Mouse (Mus musculus): ENCODE measurements around the gene Gm9887. TPM values are rescaled to one million over a fixed set of nuclear protein-coding genes. Genes with fewer than 3 reads are reported as not detected.
"Not testable (repeated sequence)": the region's sequence is repeated elsewhere in the genome, so short reads cannot be mapped to it uniquely, and the experiment has no call there.

The Gm9887 gene
- polyA plus RNA-seq, 1 experiment from 2014 or later, result 1.9 TPM

GRCm38 (mm10) chr12:69384606-69385005 lies 12.3 kb upstream of the Gm9887 start:
- Histone ChIP-seq H3K27me3 (no peaks in the 10 kb centered on the region), H3K4me2 (no peak overlapping the region), H3K9me3 (no peaks in the 10 kb centered on the region), H3K36me3 (no peaks in the 10 kb centered on the region), H3K27ac (no peak overlapping the region), H3K9ac (no peak overlapping the region), H3K4me1 (no peaks in the 10 kb centered on the region), H3K4me3 (no peak overlapping the region)
- WGBS, result 76% methylated on average over 5 of the region's 5 CpGs
- ATAC-seq (ENCODE audit: borderline replicate concordance, extremely low read depth, low FRiP score, low TSS enrichment), result no peak

DNA sequence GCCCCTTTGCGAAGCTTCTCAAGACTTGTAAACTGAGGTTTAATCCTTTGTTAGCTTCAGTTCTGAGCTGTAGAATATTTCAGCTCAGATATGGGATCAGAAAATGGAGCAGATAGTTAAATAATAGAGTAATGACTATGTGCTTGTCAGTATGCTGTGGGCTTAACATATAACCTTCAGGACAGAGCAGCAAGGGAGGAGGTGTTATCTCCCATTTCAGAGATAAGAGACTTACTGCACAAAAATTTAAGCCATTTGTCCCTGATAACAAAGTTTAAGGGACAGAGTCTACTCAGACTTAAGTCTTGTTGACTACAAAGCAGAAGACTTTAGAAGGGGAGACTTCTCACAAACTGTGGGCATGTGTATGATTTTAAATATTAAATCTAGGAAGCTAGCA lies 10.6 kb upstream of the Gm9887 start:
- H3K9ac ChIP-seq, result no peak overlapping the region
- no peak overlapping the region for H3K4me3 ChIP-seq
- H3K4me2 ChIP-seq, result no peak overlapping the region
- 86% methylated on average over 1 of the region's 1 CpGs for WGBS
- H3K4me1 ChIP-seq, result peaks cover 3% of the 10 kb centered on the region; the same call in 1 of the 2 replicates
- no peaks in the 10 kb centered on the region for H3K36me3 ChIP-seq
- no peak for ATAC-seq (ENCODE audit: borderline replicate concordance, extremely low read depth, low FRiP score, low TSS enrichment)
- H3K9me3 ChIP-seq, result no peaks in the 10 kb centered on the region
- H3K27me3 ChIP-seq, result no peaks in the 10 kb centered on the region
- H3K27ac ChIP-seq, result no peak overlapping the region

GRCm38 (mm10) chr12:69378558-69379454 lies 6.5 kb upstream of the Gm9887 start:
- H3K4me3 ChIP-seq, result no peak overlapping the region
- no peak overlapping the region for H3K9ac ChIP-seq
- 81% methylated on average over 11 of the region's 11 CpGs for WGBS
- H3K4me1 ChIP-seq, result peaks cover 19% of the 10 kb centered on the region
- H3K4me2 ChIP-seq, result no peak overlapping the region
- H3K27ac ChIP-seq, result no peak overlapping the region
- H3K27me3 ChIP-seq, result no peaks in the 10 kb centered on the region
- H3K36me3 ChIP-seq, result peaks cover 2% of the 10 kb centered on the region
- ATAC-seq (ENCODE audit: borderline replicate concordance, extremely low read depth, low FRiP score, low TSS enrichment), result no peak
- H3K9me3 ChIP-seq, result no peaks in the 10 kb centered on the region

GRCm38 (mm10) chr12:69377636-69378035 lies 5.4 kb upstream of the Gm9887 start:
- H3K4me3 ChIP-seq; H3K4me2 ChIP-seq; ATAC-seq (ENCODE audit: borderline replicate concordance, extremely low read depth, low FRiP score, low TSS enrichment); H3K9ac ChIP-seq; H3K27ac ChIP-seq; H3K27me3 ChIP-seq; H3K9me3 ChIP-seq: not testable (repeated sequence)
- Histone ChIP-seq H3K4me1 (peaks cover 24% of the 10 kb centered on the region), H3K36me3 (peaks cover 11% of the 10 kb centered on the region)
- WGBS, result 93% methylated on average over 6 of the region's 6 CpGs

- H3K4me3 ChIP-seq, result no peak overlapping the region
- H3K27ac ChIP-seq, result no peak overlapping the region
- no peak overlapping the region for H3K4me2 ChIP-seq
- H3K4me1 ChIP-seq, result peaks cover 24% of the 10 kb centered on the region
- ATAC-seq (ENCODE audit: borderline replicate concordance, extremely low read depth, low FRiP score, low TSS enrichment), result no peak
- WGBS, result 66% methylated on average over 1 of the region's 1 CpGs
- no peaks in the 10 kb centered on the region for H3K27me3 ChIP-seq
- H3K9ac ChIP-seq, result no peak overlapping the region
- H3K9me3 ChIP-seq, result no peaks in the 10 kb centered on the region
- H3K36me3 ChIP-seq, result peaks cover 11% of the 10 kb centered on the region
These were observed 4.9 kb upstream of the Gm9887 start for GRCm38 (mm10) chr12:69377188-69377587.

GRCm38 (mm10) chr12:69376132-69376531 lies 3.9 kb upstream of the Gm9887 start:
- 66% methylated on average over 2 of the region's 2 CpGs for WGBS

GRCm38 (mm10) chr12:69373850-69374766 lies 1.9 kb upstream of the Gm9887 start:
- H3K36me3 ChIP-seq, result peaks cover 11% of the 10 kb centered on the region
- peak overlapping the region; percentile 99 for H3K9ac ChIP-seq
- no peaks in the 10 kb centered on the region for H3K9me3 ChIP-seq
- ATAC-seq (ENCODE audit: borderline replicate concordance, extremely low read depth, low FRiP score, low TSS enrichment), result no peak
- 26% methylated on average over 11 of the region's 11 CpGs for WGBS
- peaks cover 28% of the 10 kb centered on the region for H3K4me1 ChIP-seq
- no peak overlapping the region for H3K27ac ChIP-seq
- peak overlapping the region; percentile 97 for H3K4me3 ChIP-seq
- peak overlapping the region; percentile 86 for H3K4me2 ChIP-seq
- H3K27me3 ChIP-seq, result no peaks in the 10 kb centered on the region

More at GRCm38 (mm10) chr12:69376132-69376531, 3.9 kb upstream of the Gm9887 start:
- Histone ChIP-seq H3K4me2 (0 out of 2 replicates have a peak overlapping the region, but pooled peaks have one; percentile 12), H3K4me3 (no peak overlapping the region), H3K27ac (no peak overlapping the region), H3K9me3 (no peaks in the 10 kb centered on the region), H3K27me3 (no peaks in the 10 kb centered on the region), H3K36me3 (peaks cover 11% of the 10 kb centered on the region), H3K9ac (no peak overlapping the region), H3K4me1 (peaks cover 24% of the 10 kb centered on the region)
- no peak for ATAC-seq (ENCODE audit: borderline replicate concordance, extremely low read depth, low FRiP score, low TSS enrichment)

DNA sequence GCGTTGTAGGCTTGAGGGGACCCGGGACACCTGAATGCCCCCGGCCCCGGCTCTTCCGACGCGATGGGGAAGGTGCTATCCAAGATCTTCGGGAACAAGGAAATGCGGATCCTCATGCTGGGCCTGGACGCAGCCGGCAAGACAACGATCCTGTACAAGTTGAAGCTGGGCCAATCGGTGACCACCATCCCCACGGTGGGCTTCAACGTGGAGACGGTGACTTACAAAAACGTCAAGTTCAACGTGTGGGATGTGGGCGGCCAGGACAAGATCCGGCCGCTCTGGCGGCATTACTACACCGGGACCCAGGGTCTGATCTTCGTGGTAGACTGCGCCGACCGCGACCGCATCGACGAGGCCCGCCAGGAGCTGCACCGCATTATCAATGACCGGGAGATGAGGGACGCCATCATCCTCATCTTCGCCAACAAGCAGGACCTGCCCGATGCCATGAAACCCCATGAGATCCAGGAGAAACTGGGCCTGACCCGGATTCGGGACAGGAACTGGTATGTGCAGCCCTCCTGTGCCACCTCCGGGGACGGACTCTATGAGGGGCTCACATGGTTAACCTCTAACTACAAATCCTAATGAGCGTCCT lies 573 bp upstream of the Gm9887 start:
- H3K27ac ChIP-seq, result peak overlapping the region; percentile 99
- no peak for ATAC-seq (ENCODE audit: borderline replicate concordance, extremely low read depth, low FRiP score, low TSS enrichment)
- no peaks in the 10 kb centered on the region for H3K9me3 ChIP-seq
- peak overlapping the region; percentile 86 for H3K4me2 ChIP-seq
- H3K27me3 ChIP-seq, result no peaks in the 10 kb centered on the region
- WGBS, result under 1% methylated on average over 42 of the region's 42 CpGs
- peak overlapping the region; percentile 99 for H3K9ac ChIP-seq
- peaks cover 11% of the 10 kb centered on the region for H3K36me3 ChIP-seq
- peaks cover 25% of the 10 kb centered on the region for H3K4me1 ChIP-seq
- peak overlapping the region; percentile 97 for H3K4me3 ChIP-seq

DNA sequence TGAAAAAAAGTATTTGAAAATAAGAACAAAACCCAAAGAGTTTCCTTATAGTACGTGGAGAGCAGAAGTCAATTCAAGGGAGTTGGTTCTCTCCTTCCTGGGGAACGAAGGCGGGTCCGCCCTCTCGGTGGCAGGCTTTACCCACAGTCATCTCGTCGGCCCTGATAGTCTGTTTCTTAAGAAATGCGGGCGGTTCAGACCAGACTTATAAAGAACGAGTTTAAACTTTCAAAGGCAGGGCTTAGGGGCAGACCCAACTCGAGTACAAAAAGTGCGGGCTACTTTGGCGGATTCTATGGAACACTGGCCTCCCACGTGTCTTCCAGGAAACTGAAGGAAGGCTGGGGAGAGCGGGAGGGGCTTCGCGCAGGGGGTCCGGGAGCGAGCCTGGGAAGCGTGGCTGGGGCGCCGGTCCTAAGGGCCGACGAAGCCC lies 821 bp downstream of the Gm9887 start:
- WGBS, result under 1% methylated on average over 24 of the region's 24 CpGs

GRCm38 (mm10) chr12:69370936-69371335 lies 1.3 kb downstream of the Gm9887 start:
- Histone ChIP-seq H3K4me1 (peaks cover 21% of the 10 kb centered on the region), H3K27me3 (no peaks in the 10 kb centered on the region), H3K4me3 (peak overlapping the region; percentile 97), H3K9me3 (no peaks in the 10 kb centered on the region), H3K27ac (peak overlapping the region; percentile 99), H3K36me3 (peaks cover 11% of the 10 kb centered on the region), H3K4me2 (peak overlapping the region; percentile 86), H3K9ac (peak overlapping the region; percentile 99)
- WGBS, result 11% methylated on average over 7 of the region's 7 CpGs
- ATAC-seq (ENCODE audit: borderline replicate concordance, extremely low read depth, low FRiP score, low TSS enrichment), result no peak

More for the DNA sequence above, 821 bp downstream of the Gm9887 start:
- peak overlapping the region; percentile 99 for H3K27ac ChIP-seq
- ATAC-seq (ENCODE audit: borderline replicate concordance, extremely low read depth, low FRiP score, low TSS enrichment), result peak; percentile 87
- peak overlapping the region; percentile 97 for H3K4me3 ChIP-seq
- H3K4me1 ChIP-seq, result peaks cover 25% of the 10 kb centered on the region
- peak overlapping the region; percentile 99 for H3K9ac ChIP-seq
- H3K36me3 ChIP-seq, result peaks cover 11% of the 10 kb centered on the region
- H3K9me3 ChIP-seq, result no peaks in the 10 kb centered on the region
- H3K27me3 ChIP-seq, result no peaks in the 10 kb centered on the region
- H3K4me2 ChIP-seq, result peak overlapping the region; percentile 86

GRCm38 (mm10) chr12:69367557-69367956 lies 4.7 kb downstream of the Gm9887 start:
- WGBS, result 45% methylated on average over 2 of the region's 2 CpGs
- H3K27me3 ChIP-seq, result no peaks in the 10 kb centered on the region
- no peak overlapping the region for H3K27ac ChIP-seq
- peaks cover 14% of the 10 kb centered on the region for H3K4me1 ChIP-seq
- no peak overlapping the region for H3K9ac ChIP-seq
- H3K4me2 ChIP-seq, result no peak overlapping the region
- H3K36me3 ChIP-seq, result no peaks in the 10 kb centered on the region
- H3K4me3 ChIP-seq, result no peak overlapping the region
- ATAC-seq (ENCODE audit: borderline replicate concordance, extremely low read depth, low FRiP score, low TSS enrichment), result no peak
- H3K9me3 ChIP-seq, result no peaks in the 10 kb centered on the region
